Mouse (Mus musculus): ENCODE measurements around the gene Grid2. TPM values are rescaled to one million over a fixed set of nuclear protein-coding genes. Genes with fewer than 3 reads are reported as not detected.

Gene Grid2
- total RNA-seq, 1 experiment from 2014 or later, result not detected

DNA sequence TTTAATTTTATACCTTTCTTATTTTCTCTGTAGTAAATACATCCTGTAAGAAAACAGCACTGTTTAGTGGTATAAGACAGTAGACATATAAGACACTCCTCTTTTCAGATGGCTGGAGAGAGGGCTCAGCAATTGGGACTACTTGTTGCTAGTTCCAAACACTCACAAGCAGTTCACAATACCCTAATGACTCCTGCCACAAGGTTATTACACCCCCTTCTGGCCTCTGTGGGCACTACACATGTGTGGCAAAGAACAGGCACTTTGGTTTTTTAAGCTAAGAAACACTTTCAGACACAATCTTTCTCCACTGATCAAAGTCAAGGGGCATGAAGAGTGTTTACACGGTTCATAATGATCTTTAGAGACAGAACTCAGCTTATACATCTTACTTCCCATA is 1352.3 kb downstream of the Grid2 start:
- ATAC-seq (replicated peaks in 1 of 2; ENCODE audit: insufficient read depth in 1 of 2, low FRiP score in 2 of 2, low TSS enrichment in 1 of 2, low read depth in 1 of 2, poor library complexity in 2 of 2, severe bottlenecking in 2 of 2), result no peak

DNA sequence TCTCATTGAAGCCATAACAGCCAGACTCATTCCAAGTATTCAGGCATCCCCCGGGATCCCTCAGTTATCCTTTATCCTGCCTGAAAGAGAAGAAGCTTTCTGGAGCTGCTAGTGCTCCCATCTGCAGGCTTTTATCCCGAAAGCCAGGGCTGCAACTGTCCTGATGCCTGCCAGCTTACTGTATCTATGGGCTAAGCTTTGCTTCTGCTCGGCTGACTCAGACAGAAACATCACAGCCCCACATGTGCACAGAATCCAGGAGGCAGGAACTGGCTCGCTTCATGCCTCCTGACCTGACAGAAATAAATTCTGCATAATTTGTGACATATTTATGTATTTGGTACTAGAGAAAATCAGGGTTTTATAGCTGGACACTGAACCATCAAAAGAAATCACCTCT is 1361.2 kb downstream of the Grid2 start:
- ATAC-seq (replicated peaks in 1 of 2; ENCODE audit: insufficient read depth in 1 of 2, low FRiP score in 2 of 2, low TSS enrichment in 1 of 2, low read depth in 1 of 2, poor library complexity in 2 of 2, severe bottlenecking in 2 of 2), result no peak

DNA sequence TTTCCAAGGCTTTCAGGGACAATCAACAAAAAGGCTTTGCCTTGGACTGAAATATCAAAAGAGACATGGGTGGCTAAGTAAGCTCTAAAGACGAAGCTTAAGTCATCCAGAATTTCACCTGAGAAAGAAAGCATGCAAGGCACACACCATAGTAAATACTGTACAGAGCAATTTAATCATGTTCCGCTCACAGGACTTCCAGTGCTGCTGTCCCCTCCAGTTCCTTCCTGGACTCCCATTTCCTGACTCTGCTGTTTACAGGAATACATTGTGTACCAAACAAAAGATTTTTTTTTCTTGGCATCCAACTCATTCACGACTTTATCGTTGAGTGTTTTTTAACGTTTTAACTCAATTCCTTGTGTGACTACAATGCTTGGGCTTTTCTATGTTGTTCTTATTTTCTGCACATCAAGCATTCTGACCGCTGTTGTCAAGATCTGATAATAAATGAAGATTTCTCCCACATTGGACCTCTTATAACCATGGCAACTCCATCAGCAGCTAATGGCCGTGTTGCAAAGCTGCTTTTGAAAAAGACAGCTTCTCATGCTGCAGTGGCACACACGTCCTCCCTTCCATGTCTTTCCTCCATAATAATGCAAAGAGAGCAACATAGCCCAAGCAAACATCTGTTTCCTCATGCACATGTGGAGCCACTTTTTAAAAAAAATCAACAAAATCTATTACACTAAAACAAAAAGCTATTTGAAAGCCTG is 1361.9 kb downstream of the Grid2 start:
- ATAC-seq (replicated peaks in 1 of 2; ENCODE audit: insufficient read depth in 1 of 2, low FRiP score in 2 of 2, low TSS enrichment in 1 of 2, low read depth in 1 of 2, poor library complexity in 2 of 2, severe bottlenecking in 2 of 2), result no peak

DNA sequence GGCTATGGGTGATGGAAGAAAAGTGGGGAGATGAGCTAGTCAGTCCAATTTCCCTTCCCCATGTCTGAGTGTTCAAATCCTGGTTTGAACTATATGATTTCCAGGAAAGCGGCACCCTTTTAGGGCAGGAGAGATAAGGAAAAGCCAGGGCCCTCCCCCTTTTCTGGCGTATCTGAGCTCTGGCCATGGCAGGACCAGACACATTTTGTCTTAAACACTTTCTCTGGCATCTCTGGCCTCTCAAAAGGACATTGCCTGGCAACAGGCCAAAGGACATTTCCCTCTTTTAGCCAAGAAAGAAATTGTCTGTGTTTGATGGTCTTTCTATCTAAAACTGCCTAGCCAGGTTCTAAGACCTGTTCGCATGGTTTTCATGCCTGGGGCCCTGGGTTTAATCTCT is 1367.7 kb downstream of the Grid2 start:
- no peak for ATAC-seq (replicated peaks in 1 of 2; ENCODE audit: insufficient read depth in 1 of 2, low FRiP score in 2 of 2, low TSS enrichment in 1 of 2, low read depth in 1 of 2, poor library complexity in 2 of 2, severe bottlenecking in 2 of 2)

DNA sequence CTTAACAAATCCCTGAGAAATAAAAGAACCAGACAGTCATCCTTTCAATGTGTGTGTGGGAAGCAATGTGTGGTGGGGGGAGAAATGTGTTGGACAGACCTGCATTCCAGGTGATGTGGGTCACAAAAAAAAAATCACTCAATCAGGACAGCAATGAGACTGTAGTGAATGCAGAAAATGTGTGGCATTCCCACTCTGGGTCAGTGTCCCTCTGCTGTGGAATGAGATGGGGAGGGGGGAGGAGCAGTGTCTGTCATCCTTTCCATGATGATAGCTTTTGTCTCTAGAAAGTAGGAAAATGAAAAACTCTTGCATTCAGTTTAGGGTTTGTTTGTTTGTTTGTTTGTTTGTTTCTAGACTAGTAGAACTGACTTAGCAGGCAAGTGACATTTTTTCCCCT is 1392.0 kb downstream of the Grid2 start:
- ATAC-seq (replicated peaks in 1 of 2; ENCODE audit: insufficient read depth in 1 of 2, low FRiP score in 2 of 2, low TSS enrichment in 1 of 2, low read depth in 1 of 2, poor library complexity in 2 of 2, severe bottlenecking in 2 of 2), result no peak

DNA sequence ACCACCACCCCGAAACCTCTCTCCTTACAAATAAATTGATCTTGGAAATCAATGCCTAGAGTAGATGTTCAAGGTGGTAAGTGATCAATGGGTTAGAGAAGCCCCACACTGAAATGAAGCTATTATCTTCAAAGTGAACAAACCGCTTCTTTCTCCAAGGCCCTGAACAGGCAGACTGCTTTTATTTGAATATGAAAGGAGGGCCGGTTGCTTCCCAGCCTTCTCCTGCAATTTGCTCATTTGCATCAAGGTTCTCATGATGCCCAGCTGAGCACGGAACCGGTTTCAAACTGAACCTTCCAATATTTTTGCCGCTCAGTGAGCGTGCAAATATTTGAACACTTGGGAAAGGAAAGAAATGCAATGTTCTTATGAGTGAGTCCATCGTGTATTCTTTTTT is 1392.5 kb downstream of the Grid2 start:
- ATAC-seq (replicated peaks in 1 of 2; ENCODE audit: insufficient read depth in 1 of 2, low FRiP score in 2 of 2, low TSS enrichment in 1 of 2, low read depth in 1 of 2, poor library complexity in 2 of 2, severe bottlenecking in 2 of 2), result no peak

DNA sequence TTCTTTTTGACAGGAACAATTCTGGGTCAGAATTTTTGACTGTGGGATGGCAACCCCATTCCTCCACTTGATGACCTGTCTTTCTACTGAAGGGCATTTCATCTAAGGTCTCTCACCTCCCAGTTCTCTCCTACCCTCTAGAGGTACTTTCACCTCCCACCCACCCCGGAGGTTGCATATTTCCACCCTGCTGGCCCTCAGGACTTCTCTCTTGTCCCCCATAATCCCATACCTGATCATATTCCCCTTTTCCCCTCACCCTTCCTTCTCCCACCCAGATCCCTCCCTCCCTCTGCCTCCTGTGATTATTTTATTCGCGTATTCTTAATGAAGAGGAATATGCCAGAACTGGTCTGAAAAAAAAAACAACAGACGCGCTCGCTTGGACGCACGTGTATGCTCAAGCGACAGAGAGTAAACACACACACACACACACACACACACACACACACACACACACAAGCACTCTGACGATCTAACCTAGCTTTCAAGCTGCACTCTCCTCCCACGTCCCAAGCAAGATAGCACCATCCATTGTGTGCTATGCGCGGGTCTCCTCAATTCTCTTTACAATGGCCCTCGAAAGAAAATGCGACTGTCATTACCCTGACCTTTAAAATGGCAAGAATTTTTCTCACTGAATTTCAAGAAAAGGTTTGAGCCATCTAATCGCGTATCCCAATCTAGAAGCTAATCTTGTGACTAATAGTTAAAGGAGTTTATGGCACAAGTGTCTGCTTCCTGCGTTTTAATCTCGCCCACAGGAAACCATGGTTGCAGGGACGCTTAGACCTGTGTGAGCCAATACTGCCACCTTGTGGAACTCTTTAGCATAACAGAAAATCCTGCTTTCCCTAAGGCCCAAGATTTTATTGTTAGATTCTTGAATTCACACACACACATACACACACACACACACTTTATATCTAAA is 1393.9 kb downstream of the Grid2 start:
- peak; percentile 89 for ATAC-seq (replicated peaks in 1 of 2; ENCODE audit: insufficient read depth in 1 of 2, low FRiP score in 2 of 2, low TSS enrichment in 1 of 2, low read depth in 1 of 2, poor library complexity in 2 of 2, severe bottlenecking in 2 of 2)

DNA sequence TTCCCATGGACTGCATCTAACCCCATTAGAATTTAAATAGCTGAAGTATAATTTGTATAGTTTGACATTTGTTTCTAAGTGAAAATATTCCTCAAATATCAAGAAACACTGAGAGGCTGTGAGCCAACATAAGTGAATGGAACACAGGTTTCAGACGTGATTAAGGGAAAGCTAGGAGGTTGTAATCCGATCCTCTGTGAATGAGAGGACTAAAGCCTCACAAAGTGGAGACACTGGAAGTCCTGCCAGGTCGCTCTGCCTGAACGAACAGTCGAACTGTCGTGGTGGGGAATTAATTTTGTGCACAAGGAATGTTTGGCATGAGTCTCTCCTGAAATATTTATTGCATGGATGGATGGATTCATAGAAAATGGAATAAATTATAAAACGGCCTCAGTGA is 1395.1 kb downstream of the Grid2 start:
- no peak for ATAC-seq (replicated peaks in 1 of 2; ENCODE audit: insufficient read depth in 1 of 2, low FRiP score in 2 of 2, low TSS enrichment in 1 of 2, low read depth in 1 of 2, poor library complexity in 2 of 2, severe bottlenecking in 2 of 2)

DNA sequence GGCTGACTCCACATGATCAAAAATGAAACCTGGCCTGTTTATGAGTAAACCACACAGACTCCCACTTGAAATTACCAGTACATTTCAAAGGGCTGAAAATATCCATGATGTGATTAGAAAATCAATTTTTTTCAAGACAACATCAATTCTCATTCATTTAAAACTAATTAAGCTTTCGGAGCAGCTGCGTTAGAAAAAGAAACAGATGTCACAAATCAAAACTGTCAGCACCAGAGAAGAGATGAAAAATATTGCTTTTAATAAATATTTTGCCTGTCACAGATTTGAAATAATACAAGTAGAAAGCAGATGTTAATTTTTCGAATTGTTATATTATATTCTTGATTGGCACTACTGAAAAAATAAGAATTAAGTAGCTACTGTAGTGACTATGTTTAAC is 1415.3 kb downstream of the Grid2 start:
- ATAC-seq (replicated peaks in 1 of 2; ENCODE audit: insufficient read depth in 1 of 2, low FRiP score in 2 of 2, low TSS enrichment in 1 of 2, low read depth in 1 of 2, poor library complexity in 2 of 2, severe bottlenecking in 2 of 2), result no peak

DNA sequence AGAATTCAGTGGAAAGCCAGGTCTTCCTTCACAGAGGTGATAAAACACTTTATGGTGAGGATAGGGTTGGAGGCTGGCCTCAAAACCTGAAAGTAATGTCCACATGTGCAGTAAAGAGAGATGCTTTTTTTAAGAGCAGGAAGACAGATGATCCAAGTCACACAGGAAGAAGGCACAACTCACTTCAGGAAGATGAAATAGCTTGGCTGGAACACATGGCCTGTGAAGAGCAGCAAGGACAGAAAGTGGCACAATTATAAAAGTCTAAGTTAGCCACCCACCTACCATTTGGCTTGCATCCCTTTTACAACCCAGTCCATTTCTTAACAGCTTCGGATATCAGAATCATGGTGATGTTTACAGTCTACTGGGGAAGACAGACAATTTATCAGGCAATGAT is 1423.1 kb downstream of the Grid2 start:
- ATAC-seq (replicated peaks in 1 of 2; ENCODE audit: insufficient read depth in 1 of 2, low FRiP score in 2 of 2, low TSS enrichment in 1 of 2, low read depth in 1 of 2, poor library complexity in 2 of 2, severe bottlenecking in 2 of 2), result no peak

DNA sequence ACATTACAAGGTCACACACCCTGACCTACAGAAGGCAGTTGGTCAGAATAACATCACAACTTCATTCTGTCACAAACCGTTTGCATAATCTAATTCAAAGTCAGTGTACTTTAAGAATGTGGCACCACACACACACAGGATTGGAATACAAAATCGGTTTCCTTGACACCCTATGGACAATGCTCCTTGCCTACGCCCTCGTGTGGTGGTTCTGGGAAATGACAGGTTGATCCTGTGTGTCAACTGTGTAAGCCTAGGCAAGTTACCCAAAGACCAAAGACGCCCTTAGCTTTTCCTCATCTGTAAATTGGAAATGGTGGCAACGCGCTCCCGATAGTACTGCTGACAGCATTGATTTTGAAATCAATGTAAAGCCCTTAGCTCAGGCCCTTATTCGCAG is 1428.3 kb downstream of the Grid2 start:
- ATAC-seq (replicated peaks in 1 of 2; ENCODE audit: insufficient read depth in 1 of 2, low FRiP score in 2 of 2, low TSS enrichment in 1 of 2, low read depth in 1 of 2, poor library complexity in 2 of 2, severe bottlenecking in 2 of 2), result peak in 1 of 2 experiments; percentile 54; a peak in 2 of 4 replicates

DNA sequence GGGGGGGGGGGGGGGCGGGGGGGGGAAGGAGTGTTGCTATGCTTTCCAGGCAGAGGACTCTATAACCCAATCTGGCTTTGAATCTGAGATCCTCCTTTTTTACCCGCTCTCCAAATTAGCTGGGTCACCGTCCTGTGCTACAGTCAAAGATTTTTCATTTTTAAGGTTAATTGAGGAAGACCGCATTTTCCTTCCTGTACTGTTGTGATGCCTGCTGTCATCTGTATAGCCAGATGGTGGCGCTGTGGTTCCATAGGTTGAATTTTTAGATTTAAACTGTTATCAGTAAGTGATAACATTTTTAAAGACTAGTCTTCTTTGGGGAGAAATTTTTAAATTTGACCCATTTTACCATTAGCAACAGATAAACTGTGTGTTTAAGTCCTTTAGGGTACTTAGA is 1429.3 kb downstream of the Grid2 start:
- ATAC-seq (replicated peaks in 1 of 2; ENCODE audit: insufficient read depth in 1 of 2, low FRiP score in 2 of 2, low TSS enrichment in 1 of 2, low read depth in 1 of 2, poor library complexity in 2 of 2, severe bottlenecking in 2 of 2), result peak; percentile 77 to 86

DNA sequence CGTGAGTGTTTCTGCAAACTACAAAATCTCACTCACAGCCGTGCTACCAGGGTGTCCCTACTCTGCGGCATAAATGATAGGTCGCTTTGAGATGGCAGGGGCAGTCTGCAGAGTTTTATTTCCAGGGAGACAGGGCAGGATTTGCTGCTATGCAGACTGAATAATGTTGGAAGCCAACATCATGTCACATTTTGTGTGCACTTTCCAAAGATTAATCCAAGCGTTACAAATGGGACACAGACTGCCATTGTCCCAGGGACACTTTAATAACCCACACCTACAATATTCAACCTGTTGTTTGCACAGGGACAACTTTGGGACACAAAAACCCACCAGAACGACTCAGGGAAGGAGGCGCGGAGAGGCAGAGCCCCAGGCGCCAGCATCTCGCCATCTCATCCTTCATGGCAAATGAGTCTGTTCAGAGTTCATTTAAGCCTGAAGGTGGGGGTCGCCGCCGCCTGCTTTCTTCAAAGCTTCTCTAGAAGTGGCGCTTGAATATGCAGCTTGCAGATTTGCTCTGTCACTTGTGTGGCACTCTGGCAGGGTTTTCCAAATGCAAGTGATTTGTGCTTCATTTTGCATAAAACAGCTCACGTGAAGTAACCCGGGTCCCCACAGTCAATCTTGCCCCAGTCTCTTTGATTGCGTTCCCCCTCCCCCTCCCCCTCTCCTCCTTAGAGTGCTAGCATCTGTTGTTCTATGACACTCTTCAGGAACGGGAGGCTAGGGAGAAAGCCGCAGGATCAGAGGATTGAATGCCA is 1432.7 kb downstream of the Grid2 start:
- ATAC-seq (replicated peaks in 1 of 2; ENCODE audit: insufficient read depth in 1 of 2, low FRiP score in 2 of 2, low TSS enrichment in 1 of 2, low read depth in 1 of 2, poor library complexity in 2 of 2, severe bottlenecking in 2 of 2), result no peak

DNA sequence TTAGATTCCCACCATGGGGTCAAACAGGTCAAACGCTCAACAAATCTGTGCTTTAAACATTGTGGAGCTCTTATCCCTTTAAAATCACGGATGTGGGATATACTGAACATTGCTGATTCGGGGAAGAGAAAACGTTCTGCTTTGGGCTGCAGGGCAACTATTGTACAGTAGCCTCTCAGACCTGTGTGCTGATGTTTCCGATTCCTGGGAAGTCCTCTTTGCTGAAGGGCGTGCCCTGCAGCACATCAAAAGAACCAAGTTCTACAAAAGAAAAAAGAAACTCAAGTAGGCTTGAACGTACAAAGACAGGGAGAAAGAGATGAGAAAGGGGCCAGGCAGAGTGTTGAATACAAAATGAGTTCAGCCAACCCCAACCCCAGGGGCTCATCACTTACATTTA is 1439.0 kb downstream of the Grid2 start:
- ATAC-seq (replicated peaks in 1 of 2; ENCODE audit: insufficient read depth in 1 of 2, low FRiP score in 2 of 2, low TSS enrichment in 1 of 2, low read depth in 1 of 2, poor library complexity in 2 of 2, severe bottlenecking in 2 of 2), result no peak

DNA sequence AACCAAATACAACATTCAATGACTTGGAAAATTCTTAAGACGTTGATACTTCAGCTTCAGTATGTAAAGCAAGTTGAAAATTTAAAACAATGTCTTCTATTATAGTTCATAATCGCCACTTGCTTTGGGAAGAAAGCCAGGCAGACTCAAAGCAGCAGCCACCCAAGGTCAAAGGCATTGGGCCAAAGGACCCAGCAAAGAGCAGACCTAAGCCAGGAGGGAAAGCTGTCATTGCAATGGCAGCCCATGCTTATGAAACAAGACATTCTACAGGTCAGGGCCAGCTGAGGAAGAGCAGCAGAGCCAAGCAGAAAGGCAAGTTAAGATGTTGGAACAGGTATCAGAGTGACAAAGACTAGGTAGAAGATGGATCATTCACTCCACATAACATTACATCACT is 1448.0 kb downstream of the Grid2 start:
- no peak for ATAC-seq (replicated peaks in 1 of 2; ENCODE audit: insufficient read depth in 1 of 2, low FRiP score in 2 of 2, low TSS enrichment in 1 of 2, low read depth in 1 of 2, poor library complexity in 2 of 2, severe bottlenecking in 2 of 2)

DNA sequence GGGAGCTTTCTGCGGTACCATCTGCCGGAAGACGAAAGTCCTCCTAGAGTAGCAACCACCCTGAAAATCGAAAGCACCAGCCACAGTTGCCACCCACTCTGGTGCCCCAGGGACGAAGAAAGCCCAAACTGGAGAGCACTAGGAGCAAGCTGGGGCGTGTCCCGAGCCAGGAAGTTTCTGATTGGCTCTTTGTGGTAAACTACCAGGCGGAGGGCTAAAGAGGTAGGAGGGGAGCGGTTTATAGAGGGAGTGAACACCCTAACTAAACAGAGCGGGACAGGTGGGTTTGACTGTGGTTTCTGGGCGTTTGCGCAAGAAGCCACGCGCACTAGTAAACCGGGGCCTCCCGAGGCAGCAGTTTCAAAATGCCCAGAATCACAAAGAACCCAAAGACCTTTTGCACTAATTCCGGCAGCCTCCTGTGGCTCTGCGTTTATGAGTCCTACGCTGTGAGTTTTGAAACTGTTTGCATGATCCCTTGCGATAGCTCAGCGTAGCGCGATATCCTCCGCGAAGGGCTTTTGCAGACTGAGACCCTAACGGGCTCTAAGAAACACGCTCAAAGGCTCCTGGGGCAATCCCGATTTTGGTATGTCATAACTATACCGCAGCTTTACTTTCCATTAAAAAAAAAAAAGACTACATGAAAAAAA is 1472.2 kb downstream of the Grid2 start:
- ATAC-seq (replicated peaks in 1 of 2; ENCODE audit: insufficient read depth in 1 of 2, low FRiP score in 2 of 2, low TSS enrichment in 1 of 2, low read depth in 1 of 2, poor library complexity in 2 of 2, severe bottlenecking in 2 of 2), result peak; percentile 89 to 90

DNA sequence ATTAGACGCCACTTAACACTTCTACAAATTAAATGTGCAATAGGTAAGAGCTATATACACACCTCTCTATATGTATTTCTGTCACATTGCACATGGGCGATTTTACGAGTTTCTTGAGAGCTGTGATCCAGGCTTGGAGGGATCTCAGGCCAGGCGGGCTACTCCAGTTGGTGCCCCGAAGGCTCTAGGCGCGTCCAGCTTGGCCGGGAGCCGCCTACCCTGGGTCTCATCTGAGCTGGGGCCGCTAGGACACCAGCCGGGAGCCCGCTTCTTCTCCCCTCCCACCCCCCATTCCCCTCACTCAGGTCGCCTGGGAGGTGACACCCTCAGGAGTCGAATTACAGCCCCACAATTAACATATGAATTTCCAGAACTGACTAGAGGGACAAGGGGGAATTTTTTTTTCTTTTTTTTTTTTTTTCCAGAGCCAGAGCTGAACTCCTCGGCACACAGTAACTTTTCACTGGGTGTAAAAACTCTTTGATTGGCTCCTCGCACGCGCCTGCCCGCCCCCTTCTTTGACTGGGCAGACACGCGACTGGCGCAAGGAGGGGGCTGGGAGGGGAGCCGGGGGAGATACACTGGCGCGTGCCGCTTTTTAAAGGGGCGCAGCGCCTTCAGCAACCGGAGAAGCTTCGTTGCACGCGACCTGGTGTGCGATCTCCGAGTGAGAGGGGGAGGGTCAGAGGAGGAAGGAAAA is 1473.0 kb downstream of the Grid2 start, which contains the start of gene Atoh1:
Atoh1 (plus strand) TSS at position 627 of the 700 bp plus-strand sequence.
- ATAC-seq (replicated peaks in 1 of 2; ENCODE audit: insufficient read depth in 1 of 2, low FRiP score in 2 of 2, low TSS enrichment in 1 of 2, low read depth in 1 of 2, poor library complexity in 2 of 2, severe bottlenecking in 2 of 2), result peak in 1 of 2 experiments; percentile 38; a peak in 2 of 4 replicates

Data from hematopoietic stem cell, adult 5-6 weeks (primary cell).